Mouse (Mus musculus): ENCODE results near the gene Gstp3.

DNA sequence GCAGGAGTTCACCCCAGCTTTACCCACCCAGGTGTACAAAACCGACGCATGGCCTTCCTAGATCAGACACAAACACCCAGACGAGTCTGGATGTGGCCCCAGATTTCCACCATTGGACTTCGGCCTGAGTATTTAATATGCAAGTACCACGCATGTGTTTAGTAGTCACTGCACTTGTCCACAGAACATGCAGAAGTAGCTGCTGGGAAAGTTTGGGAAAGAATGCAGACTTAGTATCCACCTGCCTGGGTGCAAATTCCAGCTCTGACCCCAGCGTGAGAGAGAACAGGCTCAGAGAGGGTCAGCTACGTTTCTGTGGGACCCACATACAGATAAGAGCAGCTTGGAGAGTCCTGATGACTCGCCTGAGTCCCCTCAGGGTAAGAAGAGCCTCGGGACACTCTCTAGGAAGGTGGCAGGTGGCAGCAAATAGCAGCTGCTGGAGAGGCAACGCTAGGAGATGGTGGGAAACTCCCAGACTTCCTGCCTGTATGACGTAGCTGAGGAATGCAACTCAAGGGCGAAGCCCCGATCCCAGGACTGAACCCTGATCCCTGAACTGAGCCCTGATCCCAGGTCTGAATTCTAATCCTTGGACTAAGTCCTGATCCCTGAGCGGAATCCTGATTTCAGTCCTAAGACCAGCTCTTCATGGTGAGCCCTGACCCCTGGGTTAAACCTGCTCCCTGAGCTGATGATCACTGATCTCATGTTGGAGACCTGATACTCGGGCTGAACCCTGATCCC lies 3.2 kb downstream of the Gstp3 start:
- no peak for TF ChIP-seq CTCF (IDR thresholded peaks at IDR 0.05; ENCODE audit: control insufficient read depth, insufficient read depth, insufficient read length)
- TF ChIP-seq MAX (IDR thresholded peaks at IDR 0.05), result no peak
- no peak for TF ChIP-seq FOSL1 (IDR thresholded peaks at IDR 0.05; ENCODE audit: insufficient read depth, low read length, poor library complexity, severe bottlenecking)
- no peak for TF ChIP-seq MYOG (IDR thresholded peaks at IDR 0.05; ENCODE audit: control insufficient read depth, extremely low read depth, insufficient read length)
- no peak for TF ChIP-seq MYOD1 (IDR thresholded peaks at IDR 0.05; ENCODE audit: control insufficient read depth, insufficient read length, low read depth)
- TF ChIP-seq CEBPB (IDR thresholded peaks at IDR 0.05; ENCODE audit: low read depth), result no peak
- TF ChIP-seq USF1 (IDR thresholded peaks at IDR 0.05; ENCODE audit: low read depth), result no peak

All from C2C12 (cell line).